Comparison of ENCODE assay signal across 9 mouse cellular contexts in genomic region chrX:134717752-134718308, GRCm38 (mm10). TPM values are rescaled to one million over a fixed set of nuclear protein-coding genes. Genes with fewer than 3 reads are reported as not detected.
A peak's percentile ranks its signal among the peaks of the same experiment; 100 is the strongest.
DNase-seq lines count a peak whose midpoint lies in the region; ATAC-seq lines count a peak whose summit lies in the region.
"Had no signal": no experiment of that assay in that cellular context is flagged by ENCODE, and none has a peak within 500 bp of the region (broad histone marks: within the 10 kb centered on the region; RNA-seq: fewer than 3 reads in every experiment).

Gene Armcx1, plus strand, starts transcription at chrX:134717963.

- H3K27ac ChIP-seq in embryonic facial prominence, embryonic 10.5 days (replicated peaks) = peak within 1 kb of the TSS; percentile 90
- H3K27ac ChIP-seq in midbrain, embryonic 11.5 days (ENCODE audit: low read depth, low read length) = peak within 1 kb of the TSS; percentile 85
- H3K27ac ChIP-seq in stomach, embryonic 14.5 days (ENCODE audit: low read length) = peak within 1 kb of the TSS; percentile 93

- H3K9me3 ChIP-seq in embryonic facial prominence, embryonic 10.5 days = no peaks in the 10 kb centered on the region
- H3K9me3 ChIP-seq in midbrain, embryonic 11.5 days (ENCODE audit: control insufficient read depth, low read length) = no peaks in the 10 kb centered on the region
- H3K9me3 ChIP-seq in stomach, embryonic 14.5 days (ENCODE audit: control insufficient read depth, low read depth, low read length) = no peaks in the 10 kb centered on the region

- peak within 1 kb of the TSS; percentile 72 for H3K9ac ChIP-seq in midbrain, embryonic 11.5 days (ENCODE audit: low read length)
- peak within 1 kb of the TSS; percentile 57 for H3K9ac ChIP-seq in stomach, embryonic 14.5 days (replicated peaks; ENCODE audit: low read depth, low read length)

- H3K27me3 ChIP-seq in embryonic facial prominence, embryonic 10.5 days (replicated peaks; ENCODE audit: low read depth, poor library complexity, severe bottlenecking) = peaks cover 66% of the 10 kb centered on the region
- H3K27me3 ChIP-seq in midbrain, embryonic 11.5 days (ENCODE audit: control insufficient read depth, insufficient read depth, low read length) = no peaks in the 10 kb centered on the region; the same call in 1 of the 2 replicates
- H3K27me3 ChIP-seq in stomach, embryonic 14.5 days (ENCODE audit: control insufficient read depth, insufficient read depth, low read length) = no peaks in the 10 kb centered on the region

- peak within 1 kb of the TSS; percentile 67 for H3K4me3 ChIP-seq in embryonic facial prominence, embryonic 10.5 days
- peak within 1 kb of the TSS; percentile 44 for H3K4me3 ChIP-seq in midbrain, embryonic 11.5 days (ENCODE audit: low read depth, low read length)
- H3K4me3 ChIP-seq in stomach, embryonic 14.5 days (ENCODE audit: low read depth, low read length) = peak within 1 kb of the TSS; percentile 47

- peaks cover 13% of the 10 kb centered on the region for H3K36me3 ChIP-seq in embryonic facial prominence, embryonic 10.5 days (replicated peaks)
- H3K36me3 ChIP-seq in midbrain, embryonic 11.5 days (ENCODE audit: control insufficient read depth, insufficient read depth, low read length) = no peaks in the 10 kb centered on the region
- H3K36me3 ChIP-seq in stomach, embryonic 14.5 days (ENCODE audit: control insufficient read depth, insufficient read depth, low read length) = peaks cover 5% of the 10 kb centered on the region; the same call in 1 of the 2 replicates

- intact Hi-C loops in left cerebral cortex, postnatal 4 days (cut with DNase I) = loop anchor here (10.0 kb wide), 1 partner anchor 73 kb away; no protein-coding TSS in a partner anchor

- peak; percentile 12 to 56 for DNase-seq in spleen, postnatal 4 days (ENCODE audit: low spot score in 2 of 2)
- no peak for DNase-seq in spleen, postnatal 14 days (ENCODE audit: low spot score in 2 of 2)
- DNase-seq in embryonic facial prominence, embryonic 10.5 days (ENCODE audit: low spot score) = peak; percentile 80
- peak; percentile 95 for DNase-seq in heart, adult 11 months
- peak; percentile 30 for DNase-seq in kidney, adult 11 months
- DNase-seq in left cerebral cortex, postnatal 4 days = peak; percentile 71
- peak; percentile 93 for DNase-seq in midbrain, embryonic 11.5 days (ENCODE audit: low spot score, missing footprints)

- peak; percentile 95 for ATAC-seq in midbrain, embryonic 11.5 days (ENCODE audit: low FRiP score)
- peak; percentile 95 for ATAC-seq in stomach, embryonic 14.5 days (ENCODE audit: insufficient number of reproducible peaks, insufficient read depth, low FRiP score, low read depth)
- ATAC-seq: Patski had no signal

- WGBS in embryonic facial prominence, embryonic 10.5 days = 19% methylated on average over 16 of the region's 16 CpGs
- WGBS in midbrain, embryonic 11.5 days = 16% methylated on average over 16 of the region's 16 CpGs
- 19% methylated on average over 16 of the region's 16 CpGs for WGBS in stomach, embryonic 14.5 days

- H3K4me1 ChIP-seq in embryonic facial prominence, embryonic 10.5 days = no peaks in the 10 kb centered on the region
- no peaks in the 10 kb centered on the region for H3K4me1 ChIP-seq in midbrain, embryonic 11.5 days (ENCODE audit: control insufficient read depth, insufficient read depth, low read length)
- H3K4me1 ChIP-seq in stomach, embryonic 14.5 days (ENCODE audit: control insufficient read depth, insufficient read depth, low read length) = no peaks in the 10 kb centered on the region

- peak within 1 kb of the TSS; percentile 53 for H3K4me2 ChIP-seq in midbrain, embryonic 11.5 days
- H3K4me2 ChIP-seq in stomach, embryonic 14.5 days (replicated peaks; ENCODE audit: low read depth, low read length) = peak within 1 kb of the TSS; percentile 37

RNA-seq across cellular contexts. Expression of gene Armcx1, which starts in this region (rescaled TPM):
- 46.9 and 50.0 TPM in 2 replicates for polyA plus RNA-seq in embryonic facial prominence, embryonic 10.5 days (2016; fragmentation: Nextera tagmentation; extraction: Ambion mirVana)
- total RNA-seq in left cerebral cortex, postnatal 4 days (2021) = 10 to 100 TPM; 55.2 to 61.3 TPM
- polyA plus RNA-seq in midbrain, embryonic 11.5 days (2014; fragmentation: Nextera tagmentation; extraction: Ambion mirVana) = 48.2 and 50.0 TPM in 2 replicates
- polyA plus RNA-seq in stomach, embryonic 14.5 days (2014; fragmentation: Nextera tagmentation; extraction: Ambion mirVana) = 52.0 and 52.1 TPM in 2 replicates
- polyA plus RNA-seq: Patski had no signal

Comparison
In these comparisons a context has a peak if more than half of its experiments do, and no peak if none do; other contexts are left out.
1. DNase-seq: peak in spleen, postnatal 4 days (2 of 2), embryonic facial prominence, embryonic 10.5 days (single experiment), heart, adult 11 months (single experiment), kidney, adult 11 months (single experiment), left cerebral cortex, postnatal 4 days (single experiment) and midbrain, embryonic 11.5 days (single experiment); none in spleen, postnatal 14 days (0 of 2).
2. Peak in every context shown above with its lines, with median percentiles within 50 percentile points of each other: H3K27ac ChIP-seq and H3K4me3 ChIP-seq.